Mouse (Mus musculus) kidney, adult 2 months (tissue): ENCODE results near the gene Rcn1. TPM values are rescaled to one million over a fixed set of nuclear protein-coding genes. Genes with fewer than 3 reads are reported as not detected.

Experiments
- DNase-seq: peaks from one replicate; pipeline ENCODE4 v3.0.0; 2021
- H3K27ac ChIP-seq: fragments of 200-500 bp; 2 replicates; pipeline ENCODE4 v1.5.1; 2012; ENCODE audit warnings: low read depth, low read length, control low read depth, inconsistent platforms; ENCODE audit not compliant: insufficient read depth
- H3K27me3 ChIP-seq: fragments of 200-500 bp; replicated peaks from 2 replicates; pipeline ENCODE4 v1.6.1; 2012; ENCODE audit warnings: mild to moderate bottlenecking, moderate library complexity, low read length, inconsistent platforms; ENCODE audit not compliant: control insufficient read depth, insufficient read depth
- H3K36me3 ChIP-seq: fragments of 200-500 bp; 2 replicates; pipeline ENCODE4 v1.6.1; 2012; ENCODE audit warnings: mild to moderate bottlenecking, moderate library complexity, low read length, inconsistent platforms; ENCODE audit not compliant: control insufficient read depth, insufficient read depth
- H3K4me1 ChIP-seq: fragments of 200-500 bp; 2 replicates; pipeline ENCODE4 v1.6.1; 2011; ENCODE audit warnings: low read length; ENCODE audit not compliant: control insufficient read depth, insufficient read depth
- H3K4me3 ChIP-seq: fragments of 200-500 bp; 2 replicates; pipeline ENCODE4 v1.5.1; 2011; ENCODE audit warnings: mild to moderate bottlenecking, low read depth, low read length, control low read depth; ENCODE audit not compliant: insufficient read depth
- CTCF ChIP-seq: fragments of 200-500 bp; conservative IDR thresholded peaks from 2 replicates; pipeline ENCODE4 v1.5.1; 2011; ENCODE audit warnings: low read depth, mild to moderate bottlenecking, control low read depth, low read length, moderate library complexity, mixed read lengths; ENCODE audit not compliant: insufficient read depth, insufficient read length
- POLR2A ChIP-seq: fragments of 200-500 bp; IDR thresholded peaks from one replicate; pipeline ENCODE4 v1.6.1; 2011; ENCODE audit warnings: low read depth, low read length, control low read depth
- WGBS: fragments of 180-500 bp; shearing (Covaris S2); methylation state at CpG from one replicate; pipeline ENCODE4 v1.1.7; 2018; 5-methylcytosine and 5-hydroxymethylcytosine counted together
- polyA plus RNA-seq: library from polyadenylated mRNA; depleted of rRNA; stranded (reverse); fragments of >200 nt; gene quantifications from 2 replicates; pipeline ENCODE4 v1.2.3, GENCODE M21; 2012

Rcn1 gene
- polyA plus RNA-seq, 1 experiment = 5.4 TPM

GRCm38 (mm10) chr2:105384998-105385397 is 14.1 kb downstream of the Rcn1 start:
- no peaks in the 10 kb centered on the region for H3K27me3 ChIP-seq
- H3K36me3 ChIP-seq = no peaks in the 10 kb centered on the region
- WGBS = 34% methylated on average over 3 of the region's 3 CpGs
- H3K4me1 ChIP-seq = 0 out of 2 replicates have a peak, but pooled peaks cover 3% of the 10 kb centered on the region
- peak; percentile 25 for DNase-seq
- no peak overlapping the region for H3K4me3 ChIP-seq
- no peak overlapping the region for H3K27ac ChIP-seq
- TF ChIP-seq CTCF (no peak), POLR2A (no peak)

- H3K4me3 ChIP-seq = no peak overlapping the region
- 87% methylated on average over 8 of the region's 8 CpGs for WGBS
- no peak for DNase-seq
- H3K27me3 ChIP-seq = no peaks in the 10 kb centered on the region
- H3K27ac ChIP-seq = no peak overlapping the region
- TF ChIP-seq POLR2A = no peak
- TF ChIP-seq CTCF = no peak
- H3K36me3 ChIP-seq = no peaks in the 10 kb centered on the region; the same call in none of the 2 replicates
- 0 out of 2 replicates have a peak, but pooled peaks cover 3% of the 10 kb centered on the region for H3K4me1 ChIP-seq
These were observed 16.1 kb downstream of the Rcn1 start for GRCm38 (mm10) chr2:105383063-105383462.

- H3K4me1 ChIP-seq = 0 out of 2 replicates have a peak, but pooled peaks cover 3% of the 10 kb centered on the region
- no peaks in the 10 kb centered on the region for H3K27me3 ChIP-seq
- DNase-seq = no peak
- H3K4me3 ChIP-seq = no peak overlapping the region
- H3K36me3 ChIP-seq = no peaks in the 10 kb centered on the region; the same call in none of the 2 replicates
- TF ChIP-seq POLR2A (no peak), CTCF (no peak)
- 83% methylated on average over 3 of the region's 3 CpGs for WGBS
- no peak overlapping the region for H3K27ac ChIP-seq
These were observed 18.3 kb downstream of the Rcn1 start for GRCm38 (mm10) chr2:105380757-105381319.

- TF ChIP-seq CTCF (no peak), POLR2A (no peak)
- no peak overlapping the region for H3K27ac ChIP-seq
- DNase-seq = no peak
- H3K4me1 ChIP-seq = 0 out of 2 replicates have a peak, but pooled peaks cover 2% of the 10 kb centered on the region
- 82% methylated on average over 1 of the region's 1 CpGs for WGBS
- no peaks in the 10 kb centered on the region; the same call in none of the 2 replicates for H3K36me3 ChIP-seq
- no peaks in the 10 kb centered on the region for H3K27me3 ChIP-seq
- H3K4me3 ChIP-seq = no peak overlapping the region
These were observed 19.4 kb downstream of the Rcn1 start for GRCm38 (mm10) chr2:105379682-105380081.

- DNase-seq = no peak
- H3K27ac ChIP-seq = no peak overlapping the region
- no peaks in the 10 kb centered on the region for H3K4me1 ChIP-seq
- H3K27me3 ChIP-seq = no peaks in the 10 kb centered on the region
- TF ChIP-seq CTCF = no peak
- no peak for TF ChIP-seq POLR2A
- 77% methylated on average over 4 of the region's 4 CpGs for WGBS
- no peak overlapping the region for H3K4me3 ChIP-seq
- H3K36me3 ChIP-seq = no peaks in the 10 kb centered on the region; the same call in none of the 2 replicates
These were observed 23.4 kb downstream of the Rcn1 start for GRCm38 (mm10) chr2:105375705-105376104.

- Histone ChIP-seq H3K4me1 (no peaks in the 10 kb centered on the region), H3K4me3 (no peak overlapping the region), H3K27me3 (no peaks in the 10 kb centered on the region), H3K27ac (no peak overlapping the region), H3K36me3 (no peaks in the 10 kb centered on the region; the same call in none of the 2 replicates)
- WGBS = 92% methylated on average over 7 of the region's 7 CpGs
- TF ChIP-seq POLR2A (no peak), CTCF (no peak)
- no peak for DNase-seq
These were observed 23.9 kb downstream of the Rcn1 start for GRCm38 (mm10) chr2:105375261-105375660.

GRCm38 (mm10) chr2:105373658-105374057 is 25.5 kb downstream of the Rcn1 start:
- Histone ChIP-seq H3K4me1 (peaks cover 3% of the 10 kb centered on the region; the same call in 1 of the 2 replicates), H3K36me3 (no peaks in the 10 kb centered on the region), H3K4me3 (no peak overlapping the region), H3K27me3 (no peaks in the 10 kb centered on the region), H3K27ac (no peak overlapping the region)
- no peak for DNase-seq
- TF ChIP-seq POLR2A (no peak), CTCF (no peak)
- WGBS = 85% methylated on average over 11 of the region's 11 CpGs

GRCm38 (mm10) chr2:105372727-105373126 is 26.4 kb downstream of the Rcn1 start:
- TF ChIP-seq CTCF (no peak), POLR2A (no peak)
- H3K27ac ChIP-seq = no peak overlapping the region
- no peaks in the 10 kb centered on the region for H3K27me3 ChIP-seq
- peak; percentile 61 for DNase-seq
- H3K4me3 ChIP-seq = no peak overlapping the region
- no peaks in the 10 kb centered on the region for H3K36me3 ChIP-seq
- 47% methylated on average over 5 of the region's 5 CpGs for WGBS
- peaks cover 3% of the 10 kb centered on the region; the same call in 1 of the 2 replicates for H3K4me1 ChIP-seq
